Mouse (Mus musculus): Measurements from ENCODE around the gene Pknox2.

Gene Pknox2

GRCm38 (mm10) chr9:37098600-37098999, 48.6 kb downstream of the Pknox2 start:
- DNase-seq, result no peak

GRCm38 (mm10) chr9:37094230-37094990, 52.8 kb downstream of the Pknox2 start:
- no peak for DNase-seq

GRCm38 (mm10) chr9:37093086-37093485, 54.1 kb downstream of the Pknox2 start:
- no peak for DNase-seq

- DNase-seq, result no peak
Observed at GRCm38 (mm10) chr9:37089894-37090652, 57.1 kb downstream of the Pknox2 start.

- DNase-seq, result peak; percentile 19 to 68
Observed at GRCm38 (mm10) chr9:37085370-37085769, 61.8 kb downstream of the Pknox2 start.

GRCm38 (mm10) chr9:37082246-37082645, 65.0 kb downstream of the Pknox2 start:
- no peak for DNase-seq

- DNase-seq, result no peak
Observed at GRCm38 (mm10) chr9:37080309-37080708, 66.9 kb downstream of the Pknox2 start.

GRCm38 (mm10) chr9:37077063-37077418, 70.2 kb downstream of the Pknox2 start:
- no peak for DNase-seq

GRCm38 (mm10) chr9:37076386-37077062, 70.7 kb downstream of the Pknox2 start:
- no peak for DNase-seq

GRCm38 (mm10) chr9:37075903-37076302, 71.3 kb downstream of the Pknox2 start:
- no peak for DNase-seq

GRCm38 (mm10) chr9:37069391-37070312, 77.6 kb downstream of the Pknox2 start:
- no peak for DNase-seq

- DNase-seq, result no peak
Observed at GRCm38 (mm10) chr9:37067473-37067830, 79.8 kb downstream of the Pknox2 start.

GRCm38 (mm10) chr9:37066732-37067472, 80.3 kb downstream of the Pknox2 start:
- DNase-seq, result no peak

GRCm38 (mm10) chr9:37061627-37062026, 85.6 kb downstream of the Pknox2 start:
- no peak for DNase-seq

GRCm38 (mm10) chr9:37054703-37055102, 92.5 kb downstream of the Pknox2 start:
- peak; percentile 38 to 57 for DNase-seq

GRCm38 (mm10) chr9:37053601-37054512, 93.3 kb downstream of the Pknox2 start:
- DNase-seq, result peak; percentile 48 to 65

- peak in 1 of 2 experiments; percentile 11 for DNase-seq
Observed at GRCm38 (mm10) chr9:37053041-37053440, 94.2 kb downstream of the Pknox2 start.

- no peak for DNase-seq
Observed at GRCm38 (mm10) chr9:37051669-37052068, 95.5 kb downstream of the Pknox2 start.

GRCm38 (mm10) chr9:37047490-37047889, 99.7 kb downstream of the Pknox2 start:
- DNase-seq, result peak in 1 of 2 experiments; percentile 18

- no peak for DNase-seq
Observed at GRCm38 (mm10) chr9:37045875-37046274, 101.3 kb downstream of the Pknox2 start.

GRCm38 (mm10) chr9:37044165-37044564, 103.0 kb downstream of the Pknox2 start:
- DNase-seq, result no peak
